Mouse (Mus musculus) retina, postnatal 7 days (tissue): ENCODE measurements around the gene Fam3b.

Experiments used
- DNase-seq: peaks from one replicate; pipeline ENCODE4 v3.0.0-alpha.2; 2012; ENCODE audit warnings: low read depth, low spot score

Fam3b gene

GRCm38 (mm10) chr16:97514099-97514940, at the start of gene Fam3b:
Gene Fam3b, minus strand, starts transcription at chr16:97514816.
- no peak for DNase-seq

GRCm38 (mm10) chr16:97544340-97544739, 29.7 kb upstream of the Fam3b start:
- DNase-seq, result no peak

GRCm38 (mm10) chr16:97536859-97537258, 22.2 kb upstream of the Fam3b start:
- DNase-seq, result no peak

GRCm38 (mm10) chr16:97535808-97536413, 21.3 kb upstream of the Fam3b start:
- no peak for DNase-seq

GRCm38 (mm10) chr16:97534876-97535461, 20.4 kb upstream of the Fam3b start:
- peak; percentile 16 for DNase-seq

GRCm38 (mm10) chr16:97534448-97534847, 19.8 kb upstream of the Fam3b start:
- DNase-seq, result no peak

GRCm38 (mm10) chr16:97533751-97534150, 19.1 kb upstream of the Fam3b start:
- no peak for DNase-seq

GRCm38 (mm10) chr16:97533126-97533525, 18.5 kb upstream of the Fam3b start:
- no peak for DNase-seq

GRCm38 (mm10) chr16:97529241-97529640, 14.6 kb upstream of the Fam3b start:
- DNase-seq, result no peak

- peak; percentile 44 for DNase-seq
Measured at GRCm38 (mm10) chr16:97523024-97523423, 8.4 kb upstream of the Fam3b start.

GRCm38 (mm10) chr16:97521983-97522382, 7.4 kb upstream of the Fam3b start:
- no peak for DNase-seq

GRCm38 (mm10) chr16:97516341-97516740, 1.7 kb upstream of the Fam3b start:
- DNase-seq, result no peak

- DNase-seq, result no peak
Measured at GRCm38 (mm10) chr16:97512347-97512751, 2.3 kb downstream of the Fam3b start.

GRCm38 (mm10) chr16:97511495-97511894, 3.1 kb downstream of the Fam3b start:
- no peak for DNase-seq

GRCm38 (mm10) chr16:97510849-97511248, 3.8 kb downstream of the Fam3b start:
- DNase-seq, result no peak

- DNase-seq, result no peak
Measured at GRCm38 (mm10) chr16:97507783-97508182, 6.8 kb downstream of the Fam3b start.

- DNase-seq, result no peak
Measured at GRCm38 (mm10) chr16:97504793-97505192, 9.8 kb downstream of the Fam3b start.

- no peak for DNase-seq
Measured at GRCm38 (mm10) chr16:97503849-97504248, 10.8 kb downstream of the Fam3b start.

- DNase-seq, result no peak
Measured at GRCm38 (mm10) chr16:97500901-97501300, 13.7 kb downstream of the Fam3b start.

GRCm38 (mm10) chr16:97499450-97499849, 15.2 kb downstream of the Fam3b start:
- no peak for DNase-seq

- no peak for DNase-seq
Measured at GRCm38 (mm10) chr16:97498139-97498538, 16.5 kb downstream of the Fam3b start.

GRCm38 (mm10) chr16:97497682-97498081, 16.9 kb downstream of the Fam3b start:
- DNase-seq, result no peak

- DNase-seq, result no peak
Measured at GRCm38 (mm10) chr16:97496026-97496425, 18.6 kb downstream of the Fam3b start.
